Mouse (Mus musculus) embryonic fibroblast, embryonic 13.5 days (primary cell): ENCODE results near the gene 6430571L13Rik.

Source experiments
- CTCF ChIP-seq: IDR thresholded peaks from 2 replicates; pipeline ENCODE4 v1.5.1; 2011; ENCODE audit warnings: mild to moderate bottlenecking, control low read depth, low read length, moderate library complexity, borderline replicate concordance; ENCODE audit not compliant: insufficient read depth
- POLR2A ChIP-seq: IDR thresholded peaks from 2 replicates; pipeline ENCODE4 v1.6.1; 2011; ENCODE audit warnings: low read depth, mild to moderate bottlenecking, control low read depth, low read length, moderate library complexity

- TF ChIP-seq CTCF, result no peak
- no peak for TF ChIP-seq POLR2A
Measured at GRCm38 (mm10) chr9:107370106-107370463, 29.7 kb downstream of the 6430571L13Rik start.
